Mouse (Mus musculus) brain, embryonic 14.5 days (tissue): ENCODE measurements around the gene Tesc.
A peak's percentile ranks its signal among the peaks of the same experiment; 100 is the strongest.

Experiments
- CTCF ChIP-seq: fragments of 200-500 bp; IDR thresholded peaks from 2 replicates; pipeline ENCODE4 v1.5.1; 2012; ENCODE audit warnings: inconsistent platforms, mild to moderate bottlenecking, moderate library complexity, borderline replicate concordance; ENCODE audit not compliant: insufficient read depth, insufficient read length; ENCODE audit errors: extremely low read depth
- POLR2A ChIP-seq: fragments of 200-500 bp; IDR thresholded peaks from 2 replicates; pipeline ENCODE4 v1.6.1; 2012; ENCODE audit warnings: mild to moderate bottlenecking, inconsistent platforms, borderline replicate concordance; ENCODE audit not compliant: poor library complexity, insufficient read depth, insufficient read length, severe bottlenecking; ENCODE audit errors: extremely low read depth

GRCm38 (mm10) chr5:118076721-118077592, 49.4 kb downstream of the Tesc start:
- peak; percentile 29; the same call in 1 of the 2 replicates for TF ChIP-seq CTCF
- no peak for TF ChIP-seq POLR2A
